Mouse (Mus musculus): ENCODE measurements around the gene Gm20388. TPM values are rescaled to one million over a fixed set of nuclear protein-coding genes. Genes with fewer than 3 reads are reported as not detected.

Gm20388 gene
- total RNA-seq, 2 experiments from 2014 or later: 5.8 TPM; not detected in 1

GRCm38 (mm10) chr8:123348237-123348843, 3437.7 kb downstream of the Gm20388 start:
- peak; percentile 87 for DNase-seq

GRCm38 (mm10) chr8:123349073-123349472, 3438.4 kb downstream of the Gm20388 start:
- no peak for DNase-seq

GRCm38 (mm10) chr8:123352118-123352517, 3441.5 kb downstream of the Gm20388 start:
- no peak for DNase-seq

- peak; percentile 66 for DNase-seq
These were observed 3442.1 kb downstream of the Gm20388 start for GRCm38 (mm10) chr8:123352786-123353185.

GRCm38 (mm10) chr8:123353216-123353615, 3442.6 kb downstream of the Gm20388 start:
- DNase-seq: no peak

GRCm38 (mm10) chr8:123361082-123361739, 3450.6 kb downstream of the Gm20388 start:
- DNase-seq: peak; percentile 85

GRCm38 (mm10) chr8:123373403-123374238, 3463.0 kb downstream of the Gm20388 start, which contains the start of gene Tcf25:
TSS of gene Tcf25 (plus strand) at chr8:123373753.
- peak; percentile 97 for DNase-seq

GRCm38 (mm10) chr8:123374239-123374578, 3463.6 kb downstream of the Gm20388 start:
- peak; percentile 98 for DNase-seq

GRCm38 (mm10) chr8:123375701-123376100, 3465.1 kb downstream of the Gm20388 start:
- no peak for DNase-seq

- no peak for DNase-seq
These were observed 3465.5 kb downstream of the Gm20388 start for GRCm38 (mm10) chr8:123376106-123376505.

- no peak for DNase-seq
These were observed 3471.1 kb downstream of the Gm20388 start for GRCm38 (mm10) chr8:123381711-123382110.

- DNase-seq: peak; percentile 36
These were observed 3471.9 kb downstream of the Gm20388 start for GRCm38 (mm10) chr8:123382516-123382915.

- DNase-seq: peak; percentile 46
These were observed 3474.4 kb downstream of the Gm20388 start for GRCm38 (mm10) chr8:123384883-123385540.

- DNase-seq: no peak
These were observed 3476.4 kb downstream of the Gm20388 start for GRCm38 (mm10) chr8:123387041-123387440.

GRCm38 (mm10) chr8:123387801-123388200, 3477.2 kb downstream of the Gm20388 start:
- no peak for DNase-seq

- no peak for DNase-seq
These were observed 3478.4 kb downstream of the Gm20388 start for GRCm38 (mm10) chr8:123389026-123389425.

GRCm38 (mm10) chr8:123398308-123398707, 3487.7 kb downstream of the Gm20388 start:
- DNase-seq: no peak

GRCm38 (mm10) chr8:123401936-123402335, 3491.3 kb downstream of the Gm20388 start:
- DNase-seq: no peak

GRCm38 (mm10) chr8:123402730-123403326, 3492.2 kb downstream of the Gm20388 start:
- peak; percentile 66 for DNase-seq

GRCm38 (mm10) chr8:123404521-123404920, 3493.9 kb downstream of the Gm20388 start:
- DNase-seq: no peak

GRCm38 (mm10) chr8:123406786-123407185, 3496.1 kb downstream of the Gm20388 start, which contains the start of gene Mc1r:
TSS of gene Mc1r (plus strand) at chr8:123407107.
- peak; percentile 75 for DNase-seq

- no peak for DNase-seq
These were observed 3497.0 kb downstream of the Gm20388 start for GRCm38 (mm10) chr8:123407612-123408011.

All from heart, postnatal 4 days (tissue).